Mouse (Mus musculus) ovary, postnatal 10 days (tissue): ENCODE measurements at regions not wholly inside any gene's neighbourhood (a gene's known extent, or its start where the extent isn't known, plus 50 kb on each side); places are given as distances from the start of the nearest gene placed in this dataset.
"Not testable (repeated sequence)": the region's sequence is repeated elsewhere in the genome, so short reads cannot be mapped to it uniquely, and the experiment has no call there.

Experiments used
- DNase-seq: peaks from one replicate; pipeline ENCODE4 v3.0.0; 2022; ENCODE audit warnings: low spot score

GRCm38 (mm10) chr2:128265014-128265990 is 139.5 kb downstream of the Bcl2l11 start:
- no peak for DNase-seq

- no peak for DNase-seq
Observed at GRCm38 (mm10) chr2:128270377-128271129, 144.7 kb downstream of the Bcl2l11 start.

GRCm38 (mm10) chr2:128272789-128273188 is 147.0 kb downstream of the Bcl2l11 start:
- DNase-seq: no peak

GRCm38 (mm10) chr2:128273292-128273691 is 147.5 kb downstream of the Bcl2l11 start:
- DNase-seq: no peak

GRCm38 (mm10) chr2:128276337-128276736 is 150.5 kb downstream of the Bcl2l11 start:
- no peak for DNase-seq

- DNase-seq: no peak
Observed at GRCm38 (mm10) chr2:128277387-128278123, 151.7 kb downstream of the Bcl2l11 start.

- no peak for DNase-seq
Observed at GRCm38 (mm10) chr2:128278124-128278432, 152.2 kb downstream of the Bcl2l11 start.

GRCm38 (mm10) chr2:128278608-128279081 is 152.8 kb downstream of the Bcl2l11 start:
- no peak for DNase-seq

GRCm38 (mm10) chr2:128279127-128279710 is 153.4 kb downstream of the Bcl2l11 start:
- no peak for DNase-seq

- no peak for DNase-seq
Observed at GRCm38 (mm10) chr2:128282591-128282990, 156.8 kb downstream of the Bcl2l11 start.

- DNase-seq: peak; percentile 78
Observed at GRCm38 (mm10) chr2:128284822-128285421, 159.1 kb downstream of the Bcl2l11 start.

GRCm38 (mm10) chr2:128285457-128285856 is 159.6 kb downstream of the Bcl2l11 start:
- no peak for DNase-seq

- no peak for DNase-seq
Observed at GRCm38 (mm10) chr2:128288138-128288551, 162.3 kb downstream of the Bcl2l11 start.

GRCm38 (mm10) chr2:128290609-128291008 is 164.8 kb downstream of the Bcl2l11 start:
- no peak for DNase-seq

GRCm38 (mm10) chr2:128294610-128295009 is 168.8 kb downstream of the Bcl2l11 start:
- DNase-seq: no peak

- DNase-seq: no peak
Observed at GRCm38 (mm10) chr2:128295018-128295424, 169.2 kb downstream of the Bcl2l11 start.

- DNase-seq: no peak
Observed at GRCm38 (mm10) chr2:128295726-128296234, 169.9 kb downstream of the Bcl2l11 start.

- not testable (repeated sequence) for DNase-seq
Observed at GRCm38 (mm10) chr2:128296423-128296822, 170.6 kb downstream of the Bcl2l11 start.

GRCm38 (mm10) chr2:128296897-128297296 is 171.1 kb downstream of the Bcl2l11 start:
- no peak for DNase-seq

- no peak for DNase-seq
Observed at GRCm38 (mm10) chr2:128297821-128298220, 172.0 kb downstream of the Bcl2l11 start.

GRCm38 (mm10) chr2:128298996-128299395 is 173.2 kb downstream of the Bcl2l11 start:
- no peak for DNase-seq
